Mouse (Mus musculus) kidney, adult 2 months (tissue): Measurements from ENCODE around the gene Slc35a3.

Experiments
- CTCF ChIP-seq: fragments of 200-500 bp; conservative IDR thresholded peaks from 2 replicates; pipeline ENCODE4 v1.5.1; 2011; ENCODE audit warnings: low read depth, mild to moderate bottlenecking, control low read depth, low read length, moderate library complexity, mixed read lengths; ENCODE audit not compliant: insufficient read depth, insufficient read length
- POLR2A ChIP-seq: fragments of 200-500 bp; IDR thresholded peaks from one replicate; pipeline ENCODE4 v1.6.1; 2011; ENCODE audit warnings: low read depth, low read length, control low read depth

DNA sequence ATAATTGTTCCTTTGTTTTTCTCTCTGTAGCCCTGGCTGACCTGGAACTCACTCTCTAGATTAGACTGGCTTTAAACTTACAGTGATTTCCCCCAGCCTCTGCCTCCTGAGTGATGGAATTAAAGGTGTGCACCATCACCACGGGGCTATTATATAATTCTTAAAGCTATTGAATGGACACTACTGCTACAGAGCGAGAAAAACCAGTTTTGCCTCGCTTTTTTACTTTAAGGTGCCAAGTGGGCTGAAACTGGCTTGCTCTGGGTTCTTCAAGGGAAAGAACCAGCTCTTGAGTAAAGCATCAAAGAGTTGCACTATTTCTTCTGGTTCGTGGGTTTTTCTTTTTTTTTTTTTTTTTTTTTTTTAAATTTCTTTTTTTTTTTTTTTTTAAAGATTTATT lies 10.3 kb upstream of the Slc35a3 start:
- TF ChIP-seq POLR2A (no peak), CTCF (no peak)
